Mouse (Mus musculus): Measurements from ENCODE around the gene Pom121. TPM values are rescaled to one million over a fixed set of nuclear protein-coding genes. Genes with fewer than 3 reads are reported as not detected.
"Not testable (repeated sequence)": the region's sequence is repeated elsewhere in the genome, so short reads cannot be mapped to it uniquely, and the experiment has no call there.

The Pom121 gene
- total RNA-seq, 2 experiments from 2014 or later = 51.6 to 51.7 TPM

DNA sequence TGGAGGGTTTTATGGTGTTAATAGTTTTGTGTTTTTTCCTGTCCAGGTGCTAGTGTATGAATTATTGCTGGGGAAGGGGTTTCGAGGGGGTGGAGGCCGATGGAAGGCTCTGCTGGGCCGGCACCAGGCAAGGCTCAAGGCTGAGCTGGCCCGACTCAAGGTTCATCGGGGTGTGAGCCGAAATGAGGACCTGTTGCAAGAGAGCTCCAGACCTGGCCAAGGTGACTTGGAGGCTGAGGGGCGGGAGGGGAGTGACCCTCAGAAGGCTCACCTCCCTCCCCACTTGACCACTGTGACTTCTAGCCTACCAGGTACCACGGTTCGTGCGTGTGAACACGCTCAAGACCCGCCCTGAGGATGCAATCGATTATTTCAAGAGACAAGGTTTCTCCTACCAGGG, 23.2 kb downstream of the Pom121 start:
- no peak for DNase-seq (ENCODE audit: low spot score in 2 of 2)
- intact Hi-C loops (cut with DNase I) = no loop called here

DNA sequence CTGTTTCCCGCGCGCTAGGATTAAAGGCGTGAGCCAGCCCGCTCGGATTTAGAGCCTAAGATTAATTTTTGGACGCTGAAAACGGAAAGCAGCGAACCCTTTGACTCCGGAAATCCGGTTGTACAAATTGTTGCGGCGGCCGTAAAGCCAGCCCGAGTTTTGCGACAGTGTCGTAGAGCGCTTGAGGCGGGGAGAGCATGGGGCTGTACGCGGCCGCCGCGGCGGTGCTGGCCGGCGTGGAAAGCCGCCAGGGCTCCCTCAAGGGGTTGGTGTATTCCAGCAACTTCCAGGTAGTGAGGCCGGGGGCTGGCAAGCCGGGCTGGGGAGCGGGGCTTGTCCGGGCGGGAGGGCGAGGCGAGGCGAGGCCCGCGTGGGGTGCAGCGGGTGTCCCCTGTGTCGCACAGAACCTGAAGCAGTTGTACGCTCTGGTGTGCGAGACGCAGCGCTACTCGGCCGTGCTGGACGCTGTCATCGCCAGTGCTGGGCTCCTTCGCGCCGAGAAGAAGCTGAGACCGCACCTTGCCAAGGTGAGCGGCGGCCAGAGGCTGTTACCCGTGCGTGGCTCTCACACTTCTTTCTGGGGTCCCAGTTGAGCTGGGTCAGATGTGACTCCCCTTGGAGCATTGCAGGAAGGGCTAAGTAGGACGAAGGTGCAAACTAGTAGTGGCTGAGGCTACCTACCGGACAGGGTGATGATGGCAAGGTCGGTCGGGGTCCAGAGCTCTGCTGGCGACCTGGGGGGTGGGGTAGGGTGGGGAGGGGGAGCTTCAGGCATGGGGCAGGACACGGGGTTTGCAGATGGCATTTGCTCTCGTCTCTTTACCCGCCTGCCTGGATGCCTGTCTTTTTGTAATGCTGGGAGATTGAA, 24.3 kb downstream of the Pom121 start, which contains the start of gene Nsun5:
Nsun5 (plus strand) TSS at position 167 of the 868 bp plus-strand sequence.
- intact Hi-C loops (cut with DNase I) = loop anchor here (2.0 to 5.0 kb wide), 2 partner anchors 25 to 133 kb away; partner anchors contain the start of gene Pom121
- DNase-seq (ENCODE audit: low spot score in 2 of 2) = peak; percentile 89 to 95

DNA sequence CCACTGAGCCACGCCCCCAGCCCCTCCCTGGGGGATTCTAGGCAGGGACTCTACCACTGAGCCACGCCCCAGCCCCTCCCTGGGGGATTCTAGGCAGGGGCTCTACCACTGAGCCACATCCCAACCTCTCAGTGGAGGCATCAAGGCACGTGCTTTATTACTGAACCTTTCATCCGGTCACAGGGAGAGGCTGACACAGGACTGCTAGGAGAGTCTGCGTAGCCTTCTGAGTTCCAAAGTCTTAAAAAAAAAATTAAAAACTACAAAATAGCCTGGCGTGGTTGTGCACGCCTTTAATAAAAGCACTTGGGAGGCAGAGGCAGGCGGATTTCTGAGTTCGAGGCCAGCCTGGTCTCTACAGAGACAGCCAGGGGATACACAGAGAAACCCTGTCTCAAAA, 25.1 kb downstream of the Pom121 start:
- intact Hi-C loops (cut with DNase I) = loop anchor here (2.0 to 5.0 kb wide), 2 partner anchors 26 to 132 kb away; partner anchors contain the start of gene Pom121
- DNase-seq (ENCODE audit: low spot score in 2 of 2) = not testable (repeated sequence)

DNA sequence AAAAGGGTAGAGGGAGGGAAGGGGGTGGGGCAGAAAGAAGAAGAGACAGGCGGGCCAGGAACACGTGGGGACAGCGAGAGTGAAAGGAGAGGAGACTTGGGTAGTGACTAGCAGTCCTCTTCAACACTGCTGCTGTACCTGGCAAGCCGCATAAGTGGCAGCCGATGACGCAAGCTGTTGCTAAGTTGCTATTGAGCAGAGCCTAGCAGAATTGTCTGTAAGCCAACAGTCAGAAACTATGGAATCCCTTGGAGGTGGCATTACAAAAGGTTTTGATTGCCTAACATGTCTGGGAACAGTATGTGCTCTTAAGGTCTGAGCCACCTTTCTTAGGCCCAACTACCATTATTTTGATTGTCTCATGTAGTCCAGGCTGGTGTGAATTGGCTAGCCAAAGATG, 26.0 kb downstream of the Pom121 start:
- intact Hi-C loops (cut with DNase I) = loop anchor here (2.0 to 5.0 kb wide), 2 partner anchors 26 to 131 kb away; partner anchors contain the start of gene Pom121
- DNase-seq (ENCODE audit: low spot score in 2 of 2) = no peak

DNA sequence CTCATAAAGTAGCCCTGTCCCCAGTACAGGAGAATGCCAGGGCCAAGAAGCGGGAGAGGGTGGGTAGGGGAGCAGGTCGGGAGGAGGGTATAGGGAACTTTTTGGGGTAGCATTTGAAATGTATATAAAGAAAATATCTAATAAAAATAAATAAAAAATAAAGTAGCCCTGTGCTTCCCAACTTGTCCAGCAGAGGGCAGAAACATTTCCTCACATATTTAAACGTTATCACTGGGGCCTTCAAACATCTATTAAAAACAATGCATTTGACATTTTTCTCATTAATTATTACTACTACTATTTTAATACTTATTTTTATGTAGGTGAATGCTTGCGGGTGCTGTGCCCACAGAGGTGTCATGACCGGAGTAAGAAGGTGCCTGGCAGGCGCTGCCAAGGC, 26.5 kb downstream of the Pom121 start:
- DNase-seq (ENCODE audit: low spot score in 2 of 2) = no peak
- intact Hi-C loops (cut with DNase I) = loop anchor here (2.0 to 5.0 kb wide), 2 partner anchors 27 to 131 kb away; partner anchors contain the start of gene Pom121

DNA sequence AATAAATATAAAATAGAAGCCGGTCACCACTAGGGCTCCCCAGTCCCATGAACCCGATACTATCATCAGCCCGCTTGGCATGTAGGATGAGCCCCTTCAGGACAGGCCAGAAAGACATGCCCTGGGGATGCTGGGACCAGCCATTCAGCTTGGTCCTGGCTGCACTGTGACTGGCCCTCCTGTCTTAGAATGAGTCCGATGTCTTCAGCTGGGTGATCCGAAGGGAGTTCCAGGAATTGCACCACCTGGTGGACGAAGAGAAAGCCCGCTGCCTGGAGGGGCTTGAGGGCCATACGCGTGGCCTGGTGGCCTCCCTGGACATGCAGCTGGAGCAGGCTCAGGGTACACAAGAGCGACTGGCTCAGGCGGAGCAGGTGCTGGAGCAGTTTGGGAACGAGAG, 30.8 kb downstream of the Pom121 start:
- intact Hi-C loops (cut with DNase I) = no loop called here
- no peak for DNase-seq (ENCODE audit: low spot score in 2 of 2)

DNA sequence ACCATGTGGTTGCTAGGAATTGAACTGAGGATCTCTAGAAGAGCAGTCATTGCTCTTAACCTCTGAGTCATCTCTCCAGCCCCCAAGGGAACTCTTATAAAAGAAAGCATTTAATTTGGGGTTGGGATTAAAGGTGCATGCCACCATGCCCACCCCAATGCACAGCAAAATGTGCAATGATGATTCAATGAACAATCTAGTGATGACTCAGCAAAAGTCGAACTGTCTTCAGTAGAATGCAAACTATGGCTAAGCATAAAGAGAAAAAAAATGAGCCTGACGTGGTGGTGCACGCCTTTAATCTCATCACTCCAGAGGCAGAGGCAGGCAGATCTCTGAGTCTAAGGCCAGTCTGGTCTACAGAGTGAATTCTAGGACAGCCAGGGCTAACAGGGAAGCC, 31.8 kb downstream of the Pom121 start:
- intact Hi-C loops (cut with DNase I) = no loop called here
- DNase-seq (ENCODE audit: low spot score in 2 of 2) = no peak

DNA sequence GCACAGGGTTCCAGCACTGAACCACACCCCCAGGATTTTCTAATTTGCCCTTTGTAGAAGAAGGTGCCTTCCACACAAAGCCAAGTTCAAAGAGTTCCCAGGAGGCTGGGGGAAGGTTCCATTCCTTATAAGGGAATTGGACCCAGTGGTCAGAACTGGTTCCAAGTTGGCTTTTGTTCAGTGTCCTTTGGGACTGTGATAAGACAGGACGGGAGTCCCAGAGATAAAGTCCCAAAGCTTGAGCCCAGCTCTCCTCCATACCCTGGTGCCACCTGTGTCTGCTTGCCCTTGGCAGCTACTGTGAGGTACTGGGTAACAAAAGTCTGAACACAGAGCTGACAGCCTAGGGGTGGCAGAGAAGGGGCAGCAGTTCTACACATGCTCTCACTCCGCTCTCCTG, 34.6 kb downstream of the Pom121 start:
- intact Hi-C loops (cut with DNase I) = no loop called here
- DNase-seq (ENCODE audit: low spot score in 2 of 2) = no peak

DNA sequence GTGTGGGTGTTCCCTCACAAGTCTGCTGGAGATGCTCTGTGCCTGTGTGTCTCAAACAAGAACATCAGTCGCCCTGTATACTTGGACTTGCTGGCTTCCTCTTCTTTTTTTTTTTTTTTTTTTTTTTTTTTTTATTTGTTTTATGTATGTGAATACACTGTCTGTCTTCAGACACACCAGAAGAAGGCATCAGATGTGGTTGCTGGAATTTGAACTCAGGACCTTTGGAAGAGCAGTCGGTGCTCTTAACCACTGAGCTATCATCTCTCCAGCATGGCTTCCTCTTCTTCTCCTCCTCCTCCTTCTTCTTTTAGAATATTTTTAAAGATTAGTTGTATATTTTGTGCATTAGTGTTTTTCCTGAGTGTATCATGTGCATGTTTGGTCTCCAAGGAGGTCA, 36.8 kb downstream of the Pom121 start:
- intact Hi-C loops (cut with DNase I) = no loop called here

DNA sequence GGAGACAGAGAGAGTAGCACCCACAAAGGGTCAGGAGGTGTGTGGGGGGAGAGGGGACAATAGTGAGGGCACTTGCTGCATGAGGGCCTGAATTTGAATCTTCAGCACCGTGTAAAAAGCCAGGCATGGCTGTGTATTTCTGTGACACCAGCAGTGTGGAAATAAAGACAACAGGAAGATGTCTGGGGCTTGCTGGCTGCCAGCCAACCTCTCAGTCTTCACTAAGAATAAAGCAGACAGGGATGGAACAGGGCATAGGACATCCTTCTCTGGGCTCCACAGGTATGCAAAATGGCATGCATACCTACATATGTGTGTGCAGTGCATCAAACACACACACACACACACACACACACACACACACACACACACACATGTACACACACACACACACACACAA, 38.3 kb downstream of the Pom121 start:
- DNase-seq (ENCODE audit: low spot score in 2 of 2) = no peak
- intact Hi-C loops (cut with DNase I) = no loop called here

More for the DNA sequence above, 36.8 kb downstream of the Pom121 start:
- DNase-seq (ENCODE audit: low spot score in 2 of 2) = peak in 1 of 2 experiments; percentile 41

DNA sequence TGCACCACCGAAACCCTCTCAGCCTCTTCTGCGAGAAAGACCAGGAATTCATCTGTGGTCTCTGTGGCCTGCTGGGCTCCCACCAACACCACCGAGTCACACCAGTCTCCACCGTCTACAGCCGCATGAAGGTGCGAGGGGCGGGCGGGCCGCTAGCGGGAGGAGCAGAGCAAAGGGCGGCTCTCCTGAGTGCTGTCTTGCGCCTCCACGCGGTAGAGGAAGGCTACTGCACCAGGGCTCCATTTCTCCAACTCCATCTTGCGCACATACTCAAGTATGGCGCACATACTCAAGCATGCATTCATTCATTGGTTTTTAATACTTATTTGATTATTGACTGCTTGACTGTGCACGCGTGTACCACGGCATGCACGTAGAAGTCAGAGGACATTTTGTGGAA, 40.8 kb downstream of the Pom121 start:
- DNase-seq (ENCODE audit: low spot score in 2 of 2) = no peak
- intact Hi-C loops (cut with DNase I) = loop anchor here (5.0 kb wide), 1 partner anchor 226 kb away; no protein-coding TSS in a partner anchor

DNA sequence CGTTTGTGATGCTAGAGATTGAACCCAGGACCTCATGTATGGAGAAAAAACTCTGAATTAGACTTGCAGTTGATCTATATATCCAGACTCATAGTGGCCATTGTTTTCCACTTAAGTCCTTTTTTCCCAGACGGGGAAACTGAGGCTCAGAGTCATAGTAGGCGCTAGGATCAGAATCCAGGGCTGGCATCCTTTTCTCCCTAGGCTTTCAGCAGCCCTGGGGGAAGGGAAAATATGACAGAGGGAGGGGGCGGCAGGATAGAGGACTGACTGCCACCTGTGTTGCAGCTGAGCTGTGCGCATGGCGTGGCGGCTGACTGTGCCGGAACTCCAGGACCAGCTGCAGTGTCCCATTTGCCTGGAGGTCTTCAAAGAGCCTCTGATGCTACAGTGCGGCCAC, 41.4 kb downstream of the Pom121 start, which contains the start of gene Trim50:
Trim50 (plus strand) TSS at position 301 of the 400 bp plus-strand sequence.
- intact Hi-C loops (cut with DNase I) = loop anchor here (5.0 kb wide), 1 partner anchor 226 kb away; no protein-coding TSS in a partner anchor

DNA sequence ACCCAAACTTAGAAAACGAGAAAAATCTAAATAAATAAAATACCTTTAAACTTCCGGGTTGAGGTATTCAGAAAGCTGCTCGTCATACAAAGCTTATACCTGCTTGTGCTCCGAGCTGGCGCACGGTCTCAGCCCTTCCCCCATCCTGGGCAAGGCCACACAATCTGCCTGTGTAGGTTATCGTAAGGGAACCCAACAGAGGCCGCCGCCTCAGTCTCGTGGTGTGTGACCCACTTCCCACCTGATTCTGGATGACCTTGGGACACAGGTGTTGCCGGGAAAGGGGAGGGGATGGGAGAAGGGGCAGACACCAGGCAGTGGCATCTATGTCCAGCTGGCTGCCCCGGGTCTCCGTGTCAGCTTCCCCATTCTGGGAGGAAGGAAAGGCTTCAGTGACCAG, 42.7 kb downstream of the Pom121 start:
- intact Hi-C loops (cut with DNase I) = loop anchor here (5.0 kb wide), 1 partner anchor 224 kb away; no protein-coding TSS in a partner anchor
- no peak for DNase-seq (ENCODE audit: low spot score in 2 of 2)

More for the DNA sequence above, 41.4 kb downstream of the Pom121 start, which contains the start of gene Trim50:
- no peak for DNase-seq (ENCODE audit: low spot score in 2 of 2)

DNA sequence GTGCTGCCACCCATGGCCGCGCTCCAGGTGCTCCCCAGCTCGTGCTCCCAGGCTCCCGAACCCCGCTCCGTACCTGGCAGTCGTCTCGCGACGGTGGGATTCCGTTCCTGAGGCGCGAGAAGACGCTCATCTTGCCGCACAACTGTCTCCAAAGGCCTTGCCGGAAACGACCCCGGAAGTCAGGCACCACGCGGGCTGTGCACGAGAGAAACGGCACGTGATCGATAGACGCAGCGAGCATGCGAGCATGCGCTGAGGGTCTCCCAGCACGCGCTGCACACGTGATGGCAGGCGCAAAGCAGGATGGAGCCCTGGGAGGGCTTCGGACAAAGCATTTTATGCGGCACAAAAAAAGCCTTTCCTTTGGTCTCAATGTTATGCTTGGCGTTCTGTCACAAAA, 44.5 kb downstream of the Pom121 start, which contains the start of gene Fkbp6:
Fkbp6 (minus strand) TSS at position 183 of the 400 bp plus-strand sequence.
- DNase-seq (ENCODE audit: low spot score in 2 of 2) = no peak
- intact Hi-C loops (cut with DNase I) = loop anchor here (5.0 kb wide), 1 partner anchor 223 kb away; no protein-coding TSS in a partner anchor

DNA sequence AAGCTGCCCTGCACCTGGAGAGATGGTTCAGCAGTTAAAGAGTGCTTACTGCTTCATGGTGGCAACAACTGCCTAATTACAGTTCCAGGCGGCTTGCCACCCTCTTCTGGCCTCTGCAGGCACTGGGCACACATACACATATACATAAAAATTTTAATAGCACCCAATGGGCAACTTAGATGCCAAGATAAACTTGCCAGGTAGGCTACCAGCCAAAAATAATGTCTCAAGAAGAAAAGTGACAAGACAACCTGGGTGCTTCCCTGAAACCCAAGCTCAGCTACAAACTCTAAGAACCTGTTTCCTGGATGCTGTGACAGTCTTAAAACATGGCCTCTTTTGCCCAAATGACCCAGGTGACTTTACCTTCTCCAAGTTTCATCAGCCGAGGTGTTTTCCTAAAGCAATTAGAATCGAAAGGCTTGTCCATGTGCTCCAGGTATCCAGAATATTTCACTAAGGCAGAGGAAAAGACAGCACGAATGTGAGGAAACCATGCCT, 46.8 kb downstream of the Pom121 start:
- DNase-seq (ENCODE audit: low spot score in 2 of 2) = no peak

DNA sequence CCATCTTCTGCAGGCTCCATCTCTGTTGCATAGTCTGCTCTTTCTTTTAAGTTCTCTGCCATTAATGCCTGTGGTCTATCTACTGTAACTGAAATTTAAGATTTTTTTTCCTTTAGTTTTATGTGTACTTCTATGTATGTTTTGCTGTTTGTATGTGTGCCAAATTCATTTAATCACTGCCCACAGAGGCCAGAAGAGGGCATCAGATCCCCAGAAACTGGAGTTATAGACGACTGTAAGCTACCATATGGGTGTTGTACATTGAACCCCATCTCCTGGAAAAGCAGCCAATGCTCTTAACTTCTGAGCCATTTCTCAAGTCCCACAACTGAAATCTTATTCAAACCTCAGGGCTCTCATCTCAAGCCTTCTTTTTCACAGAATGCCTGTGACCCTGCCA, 47.9 kb downstream of the Pom121 start:
- DNase-seq (ENCODE audit: low spot score in 2 of 2) = no peak
- intact Hi-C loops (cut with DNase I) = no loop called here

More for the DNA sequence above, 46.8 kb downstream of the Pom121 start:
- intact Hi-C loops (cut with DNase I) = no loop called here

DNA sequence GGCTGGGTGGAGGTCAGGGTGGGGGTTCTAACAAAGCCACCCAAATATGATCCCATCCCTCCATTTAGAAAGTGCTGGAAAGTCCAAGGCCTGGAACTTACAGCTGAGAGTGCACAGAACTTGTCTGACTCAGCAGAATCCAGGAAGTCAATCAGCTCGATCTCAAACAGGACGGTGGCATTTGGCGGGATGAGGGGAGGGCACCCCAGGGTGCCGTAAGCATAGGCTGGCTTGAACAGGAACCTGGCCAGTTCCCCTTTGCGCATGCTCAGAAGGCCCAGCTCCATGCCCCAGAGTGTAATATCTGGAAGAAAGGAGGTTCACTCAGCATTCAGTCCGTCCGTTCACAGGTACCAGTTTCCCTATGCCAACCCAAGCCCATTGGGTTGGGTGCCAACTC, 48.4 kb downstream of the Pom121 start:
- intact Hi-C loops (cut with DNase I) = no loop called here
- no peak for DNase-seq (ENCODE audit: low spot score in 2 of 2)

DNA sequence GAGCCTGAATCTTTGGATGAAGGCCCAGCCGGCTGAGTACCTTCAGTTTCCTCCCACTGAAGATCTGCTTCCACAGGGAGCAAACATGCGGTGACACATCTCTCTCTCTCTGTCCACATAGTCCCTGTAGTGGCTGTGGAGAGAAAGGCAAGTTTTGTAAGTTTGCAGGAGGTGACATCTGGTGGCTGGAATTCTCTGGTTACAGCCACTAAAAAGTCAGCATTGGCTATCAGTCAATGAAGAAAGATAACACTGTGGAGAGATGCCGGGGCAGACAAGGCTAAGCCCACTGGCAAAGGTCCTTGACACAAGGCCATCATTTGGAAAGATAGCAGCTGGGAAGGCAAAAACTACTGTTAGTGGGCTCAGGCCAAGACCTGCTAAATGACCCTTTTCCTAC, 56.8 kb downstream of the Pom121 start:
- intact Hi-C loops (cut with DNase I) = no loop called here
- DNase-seq (ENCODE audit: low spot score in 2 of 2) = peak in 1 of 2 experiments; percentile 9

DNA sequence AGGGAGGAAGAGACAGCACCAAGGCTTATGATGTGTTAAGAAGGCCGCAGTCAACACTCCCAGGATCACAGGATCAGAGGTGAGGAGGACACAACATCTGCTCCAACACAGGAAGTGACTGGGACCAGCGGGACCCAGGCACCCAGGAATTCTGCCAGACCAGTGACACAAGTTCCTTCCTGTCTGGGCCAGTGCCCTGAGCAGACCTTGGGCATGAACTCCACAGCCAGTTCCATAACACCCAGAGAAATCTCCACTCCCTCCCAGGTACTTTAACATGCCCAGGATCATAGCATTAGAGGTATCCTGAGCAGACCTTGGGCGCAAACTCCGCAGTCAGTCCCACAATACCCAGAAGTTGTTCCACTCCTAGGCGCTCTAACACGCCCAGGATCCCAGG, 63.2 kb downstream of the Pom121 start:
- DNase-seq (ENCODE audit: low spot score in 2 of 2) = no peak
- intact Hi-C loops (cut with DNase I) = no loop called here

DNA sequence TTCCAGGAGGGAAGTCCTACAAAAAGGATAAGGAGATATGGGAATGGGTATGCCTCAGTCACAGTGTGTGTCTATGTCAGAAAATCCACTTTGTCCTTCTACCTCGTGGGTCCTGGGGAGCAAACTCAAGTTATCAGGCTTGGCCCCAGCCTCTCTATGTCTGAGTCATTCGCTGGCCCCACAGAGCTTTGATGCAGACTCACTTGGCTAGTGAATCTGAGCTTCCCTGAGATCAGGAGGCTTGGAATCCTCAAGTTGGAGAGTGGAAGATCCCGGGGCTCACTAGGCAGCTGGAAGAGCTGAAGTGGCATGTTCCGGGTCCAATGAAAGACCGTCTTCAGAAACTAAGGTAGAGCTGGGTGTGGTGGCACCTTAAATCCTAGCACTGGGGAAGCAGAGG, 64.1 kb downstream of the Pom121 start:
- intact Hi-C loops (cut with DNase I) = no loop called here
- DNase-seq (ENCODE audit: low spot score in 2 of 2) = no peak

All from left cerebral cortex, postnatal 25 days (tissue).